Mouse (Mus musculus) liver, embryonic 12.5 days (tissue): ENCODE measurements around the gene Fam214a. TPM values are rescaled to one million over a fixed set of nuclear protein-coding genes. Genes with fewer than 3 reads are reported as not detected.

Source experiments
- ATAC-seq: fragments of 200-750 bp; cut with Nextera tagmentation; 2 replicates; pipeline ENCODE4 v1.8.0; 2017; ENCODE audit warnings: moderate number of reproducible peaks, mild to moderate bottlenecking, moderate library complexity
- H3K27ac ChIP-seq: fragments of 300-500 bp; sonication (generic); 2 replicates; pipeline ENCODE4 v1.5.1; 2016; ENCODE audit warnings: mild to moderate bottlenecking
- H3K27me3 ChIP-seq: fragments of 300-500 bp; sonication (generic); replicated peaks from 2 replicates; pipeline ENCODE4 v1.6.1; 2016; ENCODE audit warnings: mild to moderate bottlenecking, moderate library complexity
- H3K36me3 ChIP-seq: fragments of 300-500 bp; sonication (generic); 2 replicates; pipeline ENCODE4 v1.6.1; 2016; ENCODE audit warnings: mild to moderate bottlenecking, moderate library complexity
- H3K4me1 ChIP-seq: fragments of 300-500 bp; sonication (generic); 2 replicates; pipeline ENCODE4 v1.6.1; 2016
- H3K4me2 ChIP-seq: fragments of 300-500 bp; sonication (generic); 2 replicates; pipeline ENCODE4 v1.6.1; 2016; ENCODE audit warnings: mild to moderate bottlenecking, moderate library complexity
- H3K4me3 ChIP-seq: fragments of 300-500 bp; sonication (generic); 2 replicates; pipeline ENCODE4 v1.5.1; 2016; ENCODE audit warnings: mild to moderate bottlenecking, moderate library complexity
- H3K9ac ChIP-seq: fragments of 300-500 bp; sonication (generic); 2 replicates; pipeline ENCODE4 v1.6.1; 2016; ENCODE audit warnings: mild to moderate bottlenecking, moderate library complexity
- H3K9me3 ChIP-seq: fragments of 300-500 bp; sonication (generic); replicated peaks from 2 replicates; pipeline ENCODE4 v1.6.1; 2016; ENCODE audit warnings: mild to moderate bottlenecking, moderate library complexity
- WGBS: fragments of 180-500 bp; shearing (Covaris S2); methylation state at CpG from one replicate; pipeline ENCODE4 v1.1.7; 2016; ENCODE audit not compliant: insufficient replicate concordance; 5-methylcytosine and 5-hydroxymethylcytosine counted together
- polyA plus RNA-seq: library from polyadenylated mRNA; unstranded; fragments of >200 nt; fragmentation: Nextera tagmentation; extraction: Ambion mirVana; gene quantifications from 2 replicates; pipeline ENCODE4 v1.2.1, GENCODE M21; 2016

Fam214a gene
- polyA plus RNA-seq, 1 experiment from 2014 or later = 1.8 TPM

DNA sequence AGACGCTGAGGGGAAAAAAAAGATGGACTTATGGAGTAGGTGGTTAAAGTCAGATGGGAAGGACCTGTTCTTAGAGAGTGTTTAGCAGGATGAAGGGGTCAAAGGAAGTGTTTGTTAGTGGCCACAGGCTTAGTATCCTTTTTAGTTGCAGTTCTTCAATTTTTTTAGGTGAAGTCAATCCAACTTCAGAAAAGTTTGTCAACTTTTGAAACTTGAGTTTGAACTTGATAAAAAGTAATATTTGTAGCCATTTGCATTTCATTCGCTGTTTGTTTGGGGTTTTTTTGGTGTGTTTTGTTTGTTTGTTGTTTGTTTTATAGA, 1.2 kb downstream of the Fam214a start:
- Histone ChIP-seq H3K4me3 (peak overlapping the region; percentile 74), H3K27me3 (no peaks in the 10 kb centered on the region), H3K36me3 (no peaks in the 10 kb centered on the region), H3K27ac (no peak overlapping the region), H3K4me2 (peak overlapping the region; percentile 97), H3K4me1 (peaks cover 25% of the 10 kb centered on the region), H3K9me3 (no peaks in the 10 kb centered on the region), H3K9ac (peak overlapping the region; percentile 31)
- no peak for ATAC-seq
- WGBS = 57% methylated on average over 2 of the region's 2 CpGs

DNA sequence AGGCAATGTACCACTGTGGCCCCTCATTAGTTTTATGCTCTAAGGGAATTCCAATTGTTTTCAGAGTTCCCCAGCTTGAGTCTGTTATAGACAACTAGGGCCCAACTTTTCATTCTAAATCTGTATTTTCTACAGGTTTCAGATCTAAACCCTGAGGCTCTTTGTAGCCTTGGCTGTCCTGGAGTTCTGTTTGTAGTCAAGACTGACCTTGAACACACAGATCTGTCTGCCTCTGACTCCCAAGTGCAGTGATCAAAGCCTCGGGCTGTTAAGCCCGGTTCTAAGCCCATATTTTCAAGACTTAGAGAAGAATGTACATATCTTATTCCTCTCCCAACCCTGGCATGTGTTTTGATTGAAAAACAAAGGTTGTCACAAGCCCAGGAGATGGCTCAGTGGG, 1.7 kb downstream of the Fam214a start:
- Histone ChIP-seq H3K9ac (no peak overlapping the region), H3K4me1 (peaks cover 25% of the 10 kb centered on the region), H3K4me3 (no peak overlapping the region), H3K4me2 (no peak overlapping the region), H3K27ac (no peak overlapping the region), H3K36me3 (no peaks in the 10 kb centered on the region), H3K9me3 (no peaks in the 10 kb centered on the region), H3K27me3 (no peaks in the 10 kb centered on the region)
- ATAC-seq = no peak
- WGBS = 71% methylated on average over 2 of the region's 2 CpGs

DNA sequence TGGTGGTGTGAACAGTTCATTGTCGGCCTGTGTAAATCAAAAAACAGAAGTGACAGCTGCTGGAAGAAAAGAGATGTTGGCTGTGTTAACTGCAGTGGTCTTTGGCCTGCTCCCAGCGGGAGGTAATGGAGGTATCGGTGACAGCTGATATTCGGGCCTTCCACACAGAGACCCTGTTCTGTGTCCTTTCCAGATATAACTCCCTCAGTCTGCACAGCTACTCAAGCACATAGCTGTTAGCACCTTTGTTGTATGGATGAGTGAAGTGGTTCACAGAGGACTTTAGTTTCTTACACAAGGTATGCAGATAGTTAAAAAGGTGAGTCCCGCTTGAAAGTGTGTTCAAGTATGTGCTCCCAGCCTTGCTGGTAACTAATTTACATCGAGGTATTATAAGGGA, 7.9 kb downstream of the Fam214a start:
- WGBS = 65% methylated on average over 6 of the region's 6 CpGs
- H3K4me2 ChIP-seq = no peak overlapping the region
- no peak overlapping the region for H3K9ac ChIP-seq
- H3K27ac ChIP-seq = no peak overlapping the region
- H3K27me3 ChIP-seq = no peaks in the 10 kb centered on the region
- no peaks in the 10 kb centered on the region for H3K36me3 ChIP-seq
- H3K4me1 ChIP-seq = no peaks in the 10 kb centered on the region
- ATAC-seq = no peak
- H3K9me3 ChIP-seq = no peaks in the 10 kb centered on the region
- H3K4me3 ChIP-seq = no peak overlapping the region

DNA sequence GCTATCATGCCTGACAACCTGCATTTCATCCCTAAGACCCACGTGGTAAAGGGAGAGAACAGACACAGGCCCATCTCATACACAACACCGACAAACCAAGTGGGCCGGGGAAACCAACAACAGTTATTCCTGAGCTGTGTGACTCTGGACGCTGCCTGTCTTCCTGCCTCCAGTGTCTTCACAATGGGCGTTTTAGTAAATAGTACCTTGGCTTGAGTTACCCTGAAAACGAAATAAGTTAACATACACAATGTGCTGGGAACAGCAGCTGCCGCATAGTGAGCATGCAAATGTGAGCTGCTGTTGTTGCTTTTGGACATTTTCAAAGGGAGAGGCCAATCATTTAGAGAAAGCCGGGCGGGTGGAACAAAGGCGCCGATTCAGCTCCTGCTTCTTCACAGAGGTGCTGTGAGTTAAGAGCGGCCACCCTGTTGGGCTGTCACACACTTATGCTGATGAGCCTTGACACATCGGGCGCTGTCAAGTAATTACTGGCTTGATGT, 8.4 kb downstream of the Fam214a start:
- Histone ChIP-seq H3K9me3 (no peaks in the 10 kb centered on the region), H3K4me1 (no peaks in the 10 kb centered on the region), H3K36me3 (no peaks in the 10 kb centered on the region), H3K27ac (no peak overlapping the region), H3K4me3 (no peak overlapping the region), H3K27me3 (no peaks in the 10 kb centered on the region), H3K9ac (no peak overlapping the region), H3K4me2 (no peak overlapping the region)
- no peak for ATAC-seq
- 55% methylated on average over 14 of the region's 14 CpGs for WGBS

DNA sequence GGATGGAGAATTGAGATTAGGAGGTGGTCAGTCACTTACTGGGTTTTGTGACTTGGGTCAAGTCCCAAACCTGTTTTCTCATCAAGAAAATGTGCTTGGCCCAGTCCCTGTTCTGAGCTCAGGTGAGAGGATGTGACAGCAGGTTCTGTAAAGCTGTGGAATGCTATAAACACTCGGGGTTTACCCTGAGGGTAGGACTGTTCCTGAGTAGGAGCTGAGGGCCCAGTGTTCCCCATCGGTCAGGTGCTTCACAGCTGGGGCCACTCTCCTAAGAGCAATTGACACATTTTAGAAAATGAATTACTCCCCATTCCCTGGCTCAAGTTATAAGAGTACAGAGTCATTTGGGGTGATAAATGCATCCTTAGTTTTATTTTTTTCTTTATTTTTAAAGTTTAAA, 11.3 kb downstream of the Fam214a start:
- Histone ChIP-seq H3K27ac (no peak overlapping the region), H3K9ac (no peak overlapping the region), H3K4me3 (no peak overlapping the region), H3K4me1 (peaks cover 4% of the 10 kb centered on the region; the same call in 1 of the 2 replicates), H3K36me3 (no peaks in the 10 kb centered on the region), H3K4me2 (no peak overlapping the region), H3K9me3 (no peaks in the 10 kb centered on the region), H3K27me3 (no peaks in the 10 kb centered on the region)
- WGBS = 63% methylated on average over 2 of the region's 2 CpGs
- no peak for ATAC-seq

DNA sequence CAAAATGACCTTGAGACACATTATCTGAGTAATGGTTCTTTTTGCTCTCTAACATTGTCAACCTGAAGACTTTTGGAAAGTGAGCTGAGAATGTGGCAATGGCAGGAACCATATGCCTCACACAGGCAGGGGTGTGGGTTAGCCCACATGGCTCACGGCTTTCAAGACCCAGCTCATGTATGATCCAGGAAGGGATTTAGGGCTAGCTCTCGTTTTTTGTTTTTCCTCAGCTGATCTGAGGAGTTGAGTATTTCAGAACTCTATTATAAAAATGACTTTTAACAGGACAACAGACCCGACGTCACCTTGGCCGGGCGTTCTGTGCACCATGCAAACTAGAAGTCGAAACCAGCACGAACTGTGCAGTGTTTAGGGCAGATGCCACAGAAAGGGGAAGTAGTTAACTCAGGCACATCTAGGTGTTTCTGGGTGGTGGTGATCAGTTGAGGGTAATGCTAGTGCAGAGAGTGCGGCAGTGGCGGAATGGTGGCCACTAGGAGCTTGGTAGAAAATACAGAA, 12.2 kb downstream of the Fam214a start:
- WGBS = 66% methylated on average over 10 of the region's 10 CpGs
- Histone ChIP-seq H3K9ac (no peak overlapping the region), H3K4me2 (no peak overlapping the region), H3K4me1 (peaks cover 4% of the 10 kb centered on the region; the same call in 1 of the 2 replicates), H3K27ac (no peak overlapping the region), H3K27me3 (no peaks in the 10 kb centered on the region), H3K9me3 (no peaks in the 10 kb centered on the region), H3K4me3 (no peak overlapping the region), H3K36me3 (no peaks in the 10 kb centered on the region)
- ATAC-seq = no peak

DNA sequence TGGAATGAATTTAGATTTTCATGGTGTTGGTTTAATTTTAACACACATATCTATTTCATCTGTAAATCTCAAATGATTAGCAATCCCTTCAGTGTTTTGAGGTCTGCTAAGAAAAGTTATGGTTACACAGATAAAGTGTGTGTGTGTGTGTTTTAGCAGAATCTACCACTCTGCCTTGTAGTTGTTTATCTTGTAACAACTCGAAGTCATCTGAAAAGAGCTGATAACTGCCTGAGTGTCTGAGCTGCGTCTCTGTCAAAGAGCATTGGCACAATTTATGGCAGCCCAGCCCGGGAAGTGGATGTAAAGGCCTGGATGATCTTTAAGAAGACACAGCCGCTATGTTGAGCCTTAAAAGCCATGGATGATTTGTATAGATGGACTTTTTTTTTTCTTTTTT, 13.5 kb downstream of the Fam214a start:
- WGBS = 22% methylated on average over 4 of the region's 4 CpGs
- H3K9ac ChIP-seq = no peak overlapping the region
- no peaks in the 10 kb centered on the region for H3K27me3 ChIP-seq
- H3K4me1 ChIP-seq = peaks cover 4% of the 10 kb centered on the region; the same call in 1 of the 2 replicates
- H3K9me3 ChIP-seq = no peaks in the 10 kb centered on the region
- H3K4me3 ChIP-seq = no peak overlapping the region
- H3K36me3 ChIP-seq = no peaks in the 10 kb centered on the region
- no peak for ATAC-seq
- H3K27ac ChIP-seq = no peak overlapping the region
- no peak overlapping the region for H3K4me2 ChIP-seq

DNA sequence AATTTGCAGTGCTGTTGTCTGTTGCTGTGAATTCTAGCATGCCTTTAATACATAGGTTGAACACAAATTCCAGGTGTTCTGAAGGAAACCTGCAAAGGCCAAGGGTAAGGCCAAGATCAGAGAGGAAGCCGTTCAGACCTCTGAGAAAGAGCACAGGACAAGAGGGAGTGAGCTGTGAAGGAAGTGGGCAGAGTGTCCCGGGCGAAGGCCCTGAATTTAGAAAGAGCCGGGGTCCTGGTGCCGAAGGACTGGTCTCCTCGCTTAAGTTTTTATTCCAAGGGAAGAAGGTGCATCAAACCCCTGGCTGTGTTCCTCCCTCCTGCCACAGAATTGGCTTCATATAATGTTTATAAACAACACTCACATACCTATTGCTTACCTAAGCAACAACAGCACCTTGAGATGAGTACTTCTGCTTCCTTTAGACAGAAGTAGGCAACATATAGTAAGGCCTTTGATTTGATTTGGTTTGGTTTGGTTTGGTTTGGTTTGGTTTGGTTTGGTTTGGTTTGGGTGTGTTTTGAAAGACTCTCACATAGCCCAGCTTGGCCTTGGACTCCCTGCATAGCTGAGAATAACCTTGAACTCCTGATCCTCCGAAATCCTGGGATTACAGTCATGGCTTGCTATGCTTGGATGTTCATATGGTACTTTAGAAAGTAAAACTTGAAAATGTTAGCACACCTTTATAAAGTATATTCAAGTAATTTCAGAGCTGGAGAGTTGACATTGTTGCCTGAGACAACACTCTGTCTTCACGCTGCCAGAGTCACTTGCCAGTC, 16.2 kb downstream of the Fam214a start:
- H3K4me3 ChIP-seq = no peak overlapping the region
- H3K27ac ChIP-seq = no peak overlapping the region
- 75% methylated on average over 8 of the region's 8 CpGs for WGBS
- ATAC-seq = no peak
- H3K27me3 ChIP-seq = no peaks in the 10 kb centered on the region
- no peak overlapping the region for H3K9ac ChIP-seq
- H3K4me1 ChIP-seq = peaks cover 13% of the 10 kb centered on the region
- H3K4me2 ChIP-seq = no peak overlapping the region
- H3K36me3 ChIP-seq = no peaks in the 10 kb centered on the region
- no peaks in the 10 kb centered on the region for H3K9me3 ChIP-seq

DNA sequence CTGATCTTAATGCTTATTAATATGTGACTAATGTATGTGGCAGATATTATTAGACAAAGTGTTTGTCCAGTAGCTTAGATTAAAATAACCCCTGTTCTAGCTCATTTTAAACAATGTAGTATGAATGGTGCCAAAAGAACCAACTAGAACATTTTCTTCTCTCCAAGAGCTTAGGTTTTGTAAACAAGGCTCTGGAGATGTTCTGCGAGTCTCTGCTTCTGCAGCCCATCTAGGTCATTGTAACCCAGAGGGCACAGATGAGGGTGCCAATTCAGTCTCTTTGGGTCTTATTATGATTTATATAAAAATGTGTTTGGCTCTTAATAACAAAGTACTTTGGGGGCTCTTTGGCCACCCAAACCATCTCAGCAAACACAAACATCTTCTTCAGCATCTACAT, 17.9 kb downstream of the Fam214a start:
- peaks cover 25% of the 10 kb centered on the region for H3K4me1 ChIP-seq
- H3K9ac ChIP-seq = no peak overlapping the region
- H3K4me2 ChIP-seq = no peak overlapping the region
- ATAC-seq = no peak
- no peaks in the 10 kb centered on the region for H3K27me3 ChIP-seq
- no peak overlapping the region for H3K27ac ChIP-seq
- H3K36me3 ChIP-seq = no peaks in the 10 kb centered on the region
- H3K9me3 ChIP-seq = no peaks in the 10 kb centered on the region
- WGBS = 83% methylated on average over 1 of the region's 1 CpGs
- H3K4me3 ChIP-seq = no peak overlapping the region

DNA sequence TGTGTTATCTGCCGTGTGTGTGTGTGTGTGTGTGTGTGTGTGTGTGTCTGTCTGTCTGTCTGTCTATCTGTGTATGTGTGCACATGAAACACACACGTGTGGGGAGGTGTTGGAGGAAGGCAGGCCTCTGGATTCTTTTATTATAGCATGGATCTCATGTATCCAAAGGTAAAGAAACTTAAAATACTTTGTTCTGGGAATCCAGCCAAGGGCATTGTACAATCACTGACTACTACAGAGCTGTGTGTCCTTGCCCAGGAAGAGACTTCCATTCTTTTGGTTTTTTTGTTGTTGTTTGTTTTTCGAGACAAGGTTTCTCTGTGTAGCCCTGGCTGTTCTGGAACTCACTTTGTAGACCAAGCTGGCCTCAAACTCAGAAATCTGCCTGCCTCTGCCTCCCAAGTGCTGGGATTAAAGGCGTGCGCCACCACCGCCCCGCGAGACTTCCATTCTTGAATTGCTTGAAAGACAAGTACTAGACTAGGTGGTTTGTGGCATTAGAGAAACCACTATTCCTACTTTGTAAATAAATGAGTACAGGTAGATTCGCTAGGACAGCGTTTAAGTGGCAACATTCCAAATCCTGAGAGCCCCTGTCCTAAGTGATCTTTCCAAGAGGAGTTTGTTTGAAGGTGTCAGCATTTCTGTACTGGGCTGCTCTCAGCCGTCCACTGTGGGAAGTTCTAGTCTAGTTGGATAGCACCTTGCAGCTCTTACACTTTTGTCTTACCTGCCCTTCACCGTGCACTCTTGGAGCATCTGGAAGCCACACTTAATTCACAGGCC, 18.7 kb downstream of the Fam214a start:
- WGBS = 76% methylated on average over 12 of the region's 12 CpGs
- no peak overlapping the region for H3K27ac ChIP-seq
- H3K9ac ChIP-seq = no peak overlapping the region
- no peaks in the 10 kb centered on the region for H3K9me3 ChIP-seq
- H3K4me2 ChIP-seq = no peak overlapping the region
- peaks cover 24% of the 10 kb centered on the region for H3K4me1 ChIP-seq
- H3K4me3 ChIP-seq = no peak overlapping the region
- ATAC-seq = no peak
- H3K36me3 ChIP-seq = no peaks in the 10 kb centered on the region
- H3K27me3 ChIP-seq = no peaks in the 10 kb centered on the region

DNA sequence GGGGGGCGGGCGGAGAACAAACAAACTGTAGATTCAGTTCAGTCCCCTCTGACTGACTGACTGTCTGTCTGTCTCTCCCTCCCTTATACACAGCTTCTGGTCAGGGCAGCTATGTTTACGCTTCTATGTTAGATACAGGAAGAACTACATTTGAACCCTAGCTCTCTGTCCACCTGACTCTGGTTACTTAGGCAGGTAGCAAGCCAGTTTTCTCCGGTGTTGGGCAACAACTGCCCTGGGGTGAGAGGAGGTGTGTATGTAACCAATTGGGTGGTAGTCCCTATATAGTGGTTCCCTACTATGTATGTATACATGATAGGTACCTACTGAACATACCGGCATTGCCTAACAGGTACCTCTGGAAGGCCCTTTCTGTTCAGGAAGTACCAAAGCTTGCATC, 20.1 kb downstream of the Fam214a start:
- Histone ChIP-seq H3K4me1 (peaks cover 22% of the 10 kb centered on the region), H3K4me3 (no peak overlapping the region), H3K9ac (no peak overlapping the region), H3K36me3 (no peaks in the 10 kb centered on the region), H3K4me2 (no peak overlapping the region), H3K9me3 (no peaks in the 10 kb centered on the region), H3K27me3 (no peaks in the 10 kb centered on the region), H3K27ac (no peak overlapping the region)
- peak; percentile 46 for ATAC-seq
- 58% methylated on average over 5 of the region's 5 CpGs for WGBS

DNA sequence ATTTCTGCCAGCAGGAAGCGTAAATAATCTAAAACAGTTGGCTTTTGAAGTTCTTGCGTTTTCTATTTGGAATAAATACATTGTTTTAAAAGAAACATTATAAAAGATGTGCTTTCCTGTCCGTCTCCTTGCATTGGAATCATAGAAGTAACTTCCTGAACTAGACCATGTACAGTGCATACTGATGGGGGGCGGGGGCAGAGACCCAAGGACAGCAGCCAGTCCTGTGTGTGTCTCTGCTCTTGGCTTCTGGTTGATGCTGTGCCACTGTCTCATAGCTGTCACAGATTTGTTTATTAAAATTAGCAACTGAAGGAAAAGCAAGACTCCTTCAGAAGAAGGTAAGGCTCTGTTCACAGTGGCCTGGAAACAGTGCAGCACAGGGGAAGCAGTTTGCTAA, 20.5 kb downstream of the Fam214a start:
- H3K9me3 ChIP-seq = no peaks in the 10 kb centered on the region
- ATAC-seq = no peak
- H3K9ac ChIP-seq = no peak overlapping the region
- no peaks in the 10 kb centered on the region for H3K27me3 ChIP-seq
- H3K36me3 ChIP-seq = no peaks in the 10 kb centered on the region
- H3K4me2 ChIP-seq = no peak overlapping the region
- peaks cover 22% of the 10 kb centered on the region for H3K4me1 ChIP-seq
- H3K4me3 ChIP-seq = no peak overlapping the region
- no peak overlapping the region for H3K27ac ChIP-seq
- WGBS = 79% methylated on average over 4 of the region's 4 CpGs
